Mouse (Mus musculus): ENCODE results near the gene Draxin.

Gene Draxin

GRCm38 (mm10) chr4:148114758-148115391 is 15.6 kb downstream of the Draxin start:
- peak; percentile 56 to 75 for DNase-seq (ENCODE audit: low spot score in 2 of 2)

- DNase-seq (ENCODE audit: low spot score in 2 of 2), result no peak
Measured at GRCm38 (mm10) chr4:148112519-148112918, 18.0 kb downstream of the Draxin start.

GRCm38 (mm10) chr4:148109215-148109614 is 21.3 kb downstream of the Draxin start:
- DNase-seq (ENCODE audit: low spot score in 2 of 2), result no peak

- no peak for DNase-seq (ENCODE audit: low spot score in 2 of 2)
Measured at GRCm38 (mm10) chr4:148108565-148109100, 21.9 kb downstream of the Draxin start.

GRCm38 (mm10) chr4:148107621-148108291 is 22.7 kb downstream of the Draxin start:
- DNase-seq (ENCODE audit: low spot score in 2 of 2), result no peak

GRCm38 (mm10) chr4:148104146-148104545 is 26.4 kb downstream of the Draxin start:
- no peak for DNase-seq (ENCODE audit: low spot score in 2 of 2)

GRCm38 (mm10) chr4:148101801-148102527 is 28.5 kb downstream of the Draxin start:
- DNase-seq (ENCODE audit: low spot score in 2 of 2), result no peak

GRCm38 (mm10) chr4:148098666-148099065 is 31.8 kb downstream of the Draxin start:
- DNase-seq (ENCODE audit: low spot score in 2 of 2), result no peak

GRCm38 (mm10) chr4:148097936-148098335 is 32.6 kb downstream of the Draxin start:
- DNase-seq (ENCODE audit: low spot score in 2 of 2), result no peak

GRCm38 (mm10) chr4:148095081-148095480 is 35.4 kb downstream of the Draxin start:
- no peak for DNase-seq (ENCODE audit: low spot score in 2 of 2)

GRCm38 (mm10) chr4:148094161-148094560 is 36.3 kb downstream of the Draxin start:
- no peak for DNase-seq (ENCODE audit: low spot score in 2 of 2)

GRCm38 (mm10) chr4:148092551-148093271 is 37.8 kb downstream of the Draxin start:
- no peak for DNase-seq (ENCODE audit: low spot score in 2 of 2)

GRCm38 (mm10) chr4:148091181-148091580 is 39.3 kb downstream of the Draxin start:
- no peak for DNase-seq (ENCODE audit: low spot score in 2 of 2)

- no peak for DNase-seq (ENCODE audit: low spot score in 2 of 2)
Measured at GRCm38 (mm10) chr4:148089166-148089565, 41.3 kb downstream of the Draxin start.

GRCm38 (mm10) chr4:148087907-148088527 is 42.5 kb downstream of the Draxin start, which contains the start of gene Agtrap:
Agtrap (minus strand) TSS chr4:148088031.
- peak; percentile 78 to 86 for DNase-seq (ENCODE audit: low spot score in 2 of 2)

- DNase-seq (ENCODE audit: low spot score in 2 of 2), result no peak
Measured at GRCm38 (mm10) chr4:148087091-148087906, 43.2 kb downstream of the Draxin start.

GRCm38 (mm10) chr4:148085907-148086305 is 44.6 kb downstream of the Draxin start:
- DNase-seq (ENCODE audit: low spot score in 2 of 2), result no peak

- no peak for DNase-seq (ENCODE audit: low spot score in 2 of 2)
Measured at GRCm38 (mm10) chr4:148085131-148085906, 45.2 kb downstream of the Draxin start.

GRCm38 (mm10) chr4:148084261-148084714 is 46.2 kb downstream of the Draxin start:
- no peak for DNase-seq (ENCODE audit: low spot score in 2 of 2)

All from spleen, postnatal 14 days (tissue).